Mouse (Mus musculus) liver (tissue): ENCODE results near the gene Rpl19.

Experiments used
- DNase-seq: peaks from one replicate; pipeline ENCODE4 v3.0.0-alpha.2; 2020; ENCODE audit warnings: mixed read lengths

The Rpl19 gene

GRCm38 (mm10) chr11:98024516-98024915 lies 2.0 kb upstream of the Rpl19 start:
- DNase-seq: no peak

GRCm38 (mm10) chr11:98026248-98026569 lies 301 bp upstream of the Rpl19 start:
- DNase-seq: no peak

- no peak for DNase-seq
These were observed 783 bp downstream of the Rpl19 start for GRCm38 (mm10) chr11:98027297-98027688.

DNA sequence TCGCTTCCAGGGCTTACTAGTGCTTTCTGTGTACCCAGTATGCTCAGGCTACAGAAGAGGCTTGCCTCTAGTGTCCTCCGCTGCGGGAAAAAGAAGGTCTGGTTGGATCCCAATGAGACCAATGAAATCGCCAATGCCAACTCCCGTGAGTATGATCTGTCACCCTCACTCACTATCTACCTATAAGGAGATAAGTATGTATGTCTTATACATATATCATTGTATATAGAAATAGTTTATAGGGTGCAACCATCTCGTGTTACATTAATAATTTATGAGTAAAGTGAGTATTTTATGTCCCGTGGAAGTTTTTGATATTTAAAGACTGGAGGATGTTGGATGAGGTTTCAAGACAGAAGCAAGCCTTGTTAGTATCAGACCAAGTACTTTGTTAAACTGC lies 1.3 kb downstream of the Rpl19 start:
- DNase-seq: no peak

GRCm38 (mm10) chr11:98030701-98031442 lies 4.4 kb downstream of the Rpl19 start:
- DNase-seq: no peak

- DNase-seq: peak; percentile 73
These were observed 4.9 kb downstream of the Rpl19 start for GRCm38 (mm10) chr11:98031443-98031770.

- no peak for DNase-seq
These were observed 7.6 kb downstream of the Rpl19 start for GRCm38 (mm10) chr11:98034061-98034460.

DNA sequence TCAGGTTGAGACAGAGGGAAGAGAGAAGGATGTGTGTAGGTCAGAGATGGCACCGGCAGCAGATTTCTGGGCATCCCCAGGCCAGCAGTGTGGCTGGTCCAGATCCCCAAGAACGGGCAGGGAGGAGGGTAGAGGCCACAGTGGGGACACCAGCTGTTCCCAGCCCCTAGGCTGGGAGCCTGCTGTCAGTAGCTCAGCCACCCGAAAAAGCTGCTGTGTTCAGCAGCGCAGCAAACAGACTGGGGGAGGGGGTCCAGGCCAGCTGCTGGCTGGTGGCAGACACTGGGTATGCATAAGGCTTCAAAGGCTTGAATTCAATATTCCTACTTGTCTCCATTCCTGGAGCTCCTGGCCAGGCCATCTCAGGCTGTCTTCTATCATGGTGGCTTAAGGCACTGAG lies 8.3 kb downstream of the Rpl19 start:
- DNase-seq: no peak

DNA sequence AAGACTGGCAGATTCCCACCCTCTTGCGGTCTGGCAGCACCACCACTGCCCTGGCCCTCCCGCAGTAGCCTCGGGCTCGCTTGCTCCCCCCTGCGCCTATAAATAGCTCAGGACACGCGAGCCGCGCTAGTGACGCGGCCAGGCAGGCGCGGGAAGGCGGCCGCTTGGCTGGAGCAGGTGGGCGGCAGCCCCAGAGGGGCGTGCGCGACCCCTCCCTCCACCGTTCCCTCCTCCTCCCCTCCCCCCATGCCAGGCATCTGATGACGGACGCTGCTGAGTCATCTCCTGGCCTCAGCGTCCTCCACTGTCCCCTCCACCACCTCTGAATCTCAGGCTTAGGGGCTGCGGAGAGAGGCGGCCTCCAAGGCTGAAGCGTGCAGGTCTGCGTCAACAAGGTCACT lies 9.5 kb downstream of the Rpl19 start:
- peak; percentile 32 for DNase-seq

GRCm38 (mm10) chr11:98037871-98038270 lies 11.4 kb downstream of the Rpl19 start:
- no peak for DNase-seq

DNA sequence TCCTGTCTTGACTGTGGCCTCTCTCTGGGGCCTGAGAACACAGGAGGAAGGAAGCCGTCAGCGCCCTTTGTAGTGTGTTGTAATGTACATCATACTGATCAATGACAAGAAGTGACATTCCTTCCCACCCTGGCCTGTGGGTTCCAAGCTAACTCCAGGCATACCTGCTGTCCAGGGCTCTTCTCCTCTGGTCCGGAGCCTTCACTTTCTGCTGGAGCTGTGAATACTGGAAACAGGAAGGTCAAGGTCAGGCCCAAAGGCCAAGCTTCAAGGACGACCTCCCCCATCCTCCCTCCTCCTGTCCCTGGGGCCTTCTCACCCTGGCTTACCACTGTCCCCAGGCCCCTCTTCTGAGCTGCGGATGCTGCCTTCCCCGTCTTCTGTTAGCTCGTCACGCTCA lies 14.5 kb downstream of the Rpl19 start:
- no peak for DNase-seq

- DNase-seq: no peak
These were observed 16.2 kb downstream of the Rpl19 start for GRCm38 (mm10) chr11:98042741-98043140.

- DNase-seq: no peak
These were observed 17.6 kb downstream of the Rpl19 start for GRCm38 (mm10) chr11:98044074-98044473.

GRCm38 (mm10) chr11:98045596-98045995 lies 19.1 kb downstream of the Rpl19 start:
- no peak for DNase-seq

GRCm38 (mm10) chr11:98046466-98046865 lies 20.0 kb downstream of the Rpl19 start:
- DNase-seq: no peak

- no peak for DNase-seq
These were observed 21.2 kb downstream of the Rpl19 start for GRCm38 (mm10) chr11:98047745-98048144.

- no peak for DNase-seq
These were observed 23.4 kb downstream of the Rpl19 start for GRCm38 (mm10) chr11:98049672-98050519.

GRCm38 (mm10) chr11:98050520-98050815 lies 24.0 kb downstream of the Rpl19 start:
- DNase-seq: no peak

GRCm38 (mm10) chr11:98050940-98051339 lies 24.4 kb downstream of the Rpl19 start:
- DNase-seq: no peak

GRCm38 (mm10) chr11:98051611-98052128 lies 25.2 kb downstream of the Rpl19 start:
- DNase-seq: no peak

- no peak for DNase-seq
These were observed 25.8 kb downstream of the Rpl19 start for GRCm38 (mm10) chr11:98052129-98052988.

DNA sequence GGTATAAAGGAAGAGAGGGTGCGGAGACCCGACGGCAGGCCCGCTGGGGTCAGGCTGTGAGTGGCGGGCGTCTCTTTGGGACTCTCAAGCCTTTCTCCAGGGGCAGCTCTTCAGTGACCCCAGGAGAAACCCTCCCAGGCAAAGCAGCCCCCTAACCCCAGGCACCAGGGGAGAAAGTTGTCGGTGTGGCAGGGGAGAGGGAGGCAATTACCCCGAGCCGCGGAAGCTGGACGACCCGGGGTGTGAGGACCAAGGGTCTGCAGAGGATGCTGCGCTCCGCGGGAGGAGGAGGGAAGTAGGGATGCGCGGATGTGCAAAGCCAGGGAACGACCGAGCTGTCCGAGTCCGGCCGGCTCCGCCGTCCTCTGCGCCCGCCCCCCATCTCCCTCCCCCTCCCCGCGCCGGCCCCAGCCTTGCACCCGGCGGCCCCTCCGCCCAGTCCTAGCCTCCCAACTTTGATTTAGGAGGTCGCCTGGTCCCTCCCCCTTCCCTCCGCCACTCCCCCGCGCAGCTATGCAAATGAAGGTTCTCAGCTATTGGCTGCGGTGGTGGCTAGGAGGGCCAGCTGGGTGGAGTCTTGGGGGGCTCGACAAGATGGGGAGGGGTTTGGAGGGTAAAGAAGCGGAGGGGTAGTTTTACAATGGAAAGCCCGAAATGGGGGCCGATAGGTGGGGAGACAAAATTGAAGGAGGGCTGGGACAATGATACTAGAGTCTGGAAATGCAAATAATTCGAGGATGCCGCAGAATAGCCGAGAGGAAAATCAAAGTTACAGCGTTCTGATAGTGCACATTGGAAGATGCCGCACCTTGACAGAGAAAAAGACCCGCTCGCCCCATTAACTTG lies 26.7 kb downstream of the Rpl19 start, which contains the start of gene Stac2:
Stac2 (minus strand) TSS at position 474 of the 846 bp plus-strand sequence.
- DNase-seq: peak; percentile 69
